Mouse (Mus musculus): ENCODE measurements around the gene Lrrtm1.

- TF ChIP-seq CTCF (IDR thresholded peaks at IDR 0.05; ENCODE audit: low read depth) (no peak), EP300 (IDR thresholded peaks at IDR 0.05; ENCODE audit: low read depth) (no peak)
Measured at GRCm38 (mm10) chr6:77213757-77214409, 28.6 kb upstream of the Lrrtm1 start.
